ENCODE assay signal across 24 mouse cellular contexts in the genomic region with DNA sequence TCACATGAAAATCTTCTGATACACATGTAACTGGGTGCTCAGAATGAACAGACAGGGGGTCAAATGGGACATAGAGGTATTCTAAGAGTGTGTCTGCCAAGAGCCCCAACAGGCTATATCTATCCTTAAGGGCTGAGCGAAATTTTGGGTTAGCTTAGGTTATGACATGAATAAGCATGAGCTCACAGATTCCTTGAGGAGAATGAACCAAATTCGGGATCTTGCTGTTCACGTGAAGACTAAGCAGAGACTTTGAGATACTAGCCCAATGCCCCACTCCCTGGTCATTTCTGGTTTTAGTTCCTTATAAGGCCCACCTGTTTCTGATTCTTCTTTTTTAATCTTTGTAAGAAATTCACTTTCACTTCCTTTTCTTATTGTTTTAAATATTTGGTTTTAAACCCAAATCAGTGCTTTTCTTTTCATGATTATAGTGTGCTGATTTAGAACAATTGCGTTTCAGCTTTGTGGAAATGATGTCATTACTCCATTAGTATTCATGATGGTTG. TPM values are rescaled to one million over a fixed set of nuclear protein-coding genes. Genes with fewer than 3 reads are reported as not detected.
"Had no signal": no experiment of that assay in that cellular context is flagged by ENCODE, and none has a peak within 500 bp of the region (broad histone marks: within the 10 kb centered on the region; RNA-seq: fewer than 3 reads in every experiment).

No protein-coding gene starts in this region.

- ATAC-seq: midbrain, embryonic 13.5 days; midbrain, embryonic 15.5 days had no signal

- H3K4me3 ChIP-seq: midbrain, embryonic 10.5 days; midbrain, embryonic 13.5 days; midbrain, embryonic 15.5 days; neural tube, embryonic 12.5 days had no signal

- H3K9ac ChIP-seq: lung, embryonic 14.5 days; midbrain, embryonic 13.5 days; midbrain, embryonic 15.5 days; neural tube, embryonic 12.5 days had no signal

- H3K27me3 ChIP-seq: midbrain, embryonic 13.5 days; midbrain, embryonic 15.5 days; neural tube, embryonic 12.5 days had no signal

- H3K9me3 ChIP-seq: midbrain, embryonic 10.5 days; midbrain, embryonic 13.5 days; midbrain, embryonic 15.5 days had no signal

- H3K27ac ChIP-seq: midbrain, embryonic 10.5 days; midbrain, embryonic 13.5 days; midbrain, embryonic 15.5 days; neural tube, embryonic 12.5 days had no signal

- H3K36me3 ChIP-seq: midbrain, embryonic 10.5 days; midbrain, embryonic 13.5 days; midbrain, embryonic 15.5 days; neural tube, embryonic 12.5 days had no signal

- H3K4me2 ChIP-seq: lung, embryonic 14.5 days; midbrain, embryonic 13.5 days; midbrain, embryonic 15.5 days; neural tube, embryonic 12.5 days had no signal

- H3K4me1 ChIP-seq: midbrain, embryonic 15.5 days had no signal

- DNase-seq: lung, adult 18-20 months; lung, embryonic 14.5 days; lung, postnatal 10 days; lung, postnatal 4 days; retina, postnatal 1 day; right cerebral cortex, postnatal 14 days; thymus, adult 18-20 months; thymus, postnatal 14 days; thymus, postnatal 36 days had no signal

RNA-seq across cellular contexts. Expression of gene Gm17364, which starts 17.7 kb away (rescaled TPM):
- total RNA-seq: megakaryocyte, adult 5-6 weeks; megakaryocyte-erythroid progenitor cell, adult 5-6 weeks; midbrain, postnatal 0 days; monocyte, adult 5-6 weeks had no signal
- polyA plus RNA-seq: liver, embryonic 16.5 days; lung, embryonic 14.5 days; lung, embryonic 16.5 days; midbrain, embryonic 10.5 days; midbrain, embryonic 13.5 days; midbrain, embryonic 15.5 days; midbrain, postnatal 0 days; neural tube, embryonic 12.5 days; neural tube, embryonic 14.5 days; spleen, adult 2 months; stomach, embryonic 14.5 days; stomach, embryonic 16.5 days; thymus, postnatal 0 days had no signal
